Mouse (Mus musculus) cerebellum, postnatal 14 days (tissue): ENCODE data around the gene Hspa1l.
"Not testable (repeated sequence)": the region's sequence is repeated elsewhere in the genome, so short reads cannot be mapped to it uniquely, and the experiment has no call there.

Experiments
- DNase-seq, 2 experiments: peaks; one replicate each; pipeline ENCODE4 v3.0.0; 2021; ENCODE audit warnings: mixed read lengths in 2 of 2

Hspa1l gene

GRCm38 (mm10) chr17:34972069-34972749, at the start of gene Hspa1l, which contains the start of gene Hspa1a:
Gene Hspa1l (plus strand): TSS chr17:34972703.
Gene Hspa1a (minus strand): TSS chr17:34972156.
- DNase-seq: peak; percentile 72 to 79

- no peak for DNase-seq
Observed at GRCm38 (mm10) chr17:34922939-34923338, 49.6 kb upstream of the Hspa1l start.

GRCm38 (mm10) chr17:34924258-34924657, 48.2 kb upstream of the Hspa1l start:
- no peak for DNase-seq

- no peak for DNase-seq
Observed at GRCm38 (mm10) chr17:34927306-34928019, 45.0 kb upstream of the Hspa1l start.

GRCm38 (mm10) chr17:34928841-34929240, 43.7 kb upstream of the Hspa1l start:
- DNase-seq: no peak

- peak; percentile 100 for DNase-seq
Observed at GRCm38 (mm10) chr17:34931061-34931734, 41.3 kb upstream of the Hspa1l start, which contains the start of gene Neu1. Gene Neu1 (plus strand): TSS chr17:34931253.

GRCm38 (mm10) chr17:34931735-34932098, 40.8 kb upstream of the Hspa1l start:
- peak; percentile 58 to 59 for DNase-seq

GRCm38 (mm10) chr17:34932287-34932686, 40.2 kb upstream of the Hspa1l start:
- DNase-seq: no peak

- no peak for DNase-seq
Observed at GRCm38 (mm10) chr17:34934031-34934430, 38.5 kb upstream of the Hspa1l start.

GRCm38 (mm10) chr17:34934830-34935229, 37.7 kb upstream of the Hspa1l start:
- no peak for DNase-seq

- DNase-seq: no peak
Observed at GRCm38 (mm10) chr17:34937960-34938505, 34.5 kb upstream of the Hspa1l start.

GRCm38 (mm10) chr17:34941344-34942041, 31.0 kb upstream of the Hspa1l start:
- no peak for DNase-seq

GRCm38 (mm10) chr17:34943128-34943815, 29.2 kb upstream of the Hspa1l start:
- no peak for DNase-seq

- no peak for DNase-seq
Observed at GRCm38 (mm10) chr17:34944362-34944761, 28.1 kb upstream of the Hspa1l start.

- DNase-seq: no peak
Observed at GRCm38 (mm10) chr17:34946486-34947140, 25.9 kb upstream of the Hspa1l start.

- peak; percentile 33 to 45 for DNase-seq
Observed at GRCm38 (mm10) chr17:34947606-34948005, 24.9 kb upstream of the Hspa1l start.

GRCm38 (mm10) chr17:34948721-34949552, 23.6 kb upstream of the Hspa1l start:
- DNase-seq: not testable (repeated sequence)

- DNase-seq: no peak
Observed at GRCm38 (mm10) chr17:34949553-34949969, 22.9 kb upstream of the Hspa1l start.

- DNase-seq: no peak
Observed at GRCm38 (mm10) chr17:34950514-34951455, 21.7 kb upstream of the Hspa1l start.
